Mouse (Mus musculus): ENCODE measurements at regions not wholly inside any gene's neighbourhood (a gene's known extent, or its start where the extent isn't known, plus 50 kb on each side); places are given as distances from the start of the nearest gene placed in this dataset.

- Histone ChIP-seq H3K4me2 (ENCODE audit: low read length) (no peak overlapping the region), H3K4me3 (replicated peaks; ENCODE audit: low read length) (no peak overlapping the region), H3K36me3 (ENCODE audit: control insufficient read depth, insufficient read depth) (no peaks in the 10 kb centered on the region), H3K9me3 (ENCODE audit: control insufficient read depth, low read length) (no peaks in the 10 kb centered on the region), H3K9ac (replicated peaks; ENCODE audit: low read depth, low read length) (no peak overlapping the region), H3K4me1 (replicated peaks; ENCODE audit: control insufficient read depth, insufficient read depth, low read length) (no peaks in the 10 kb centered on the region), H3K27ac (ENCODE audit: low read length) (no peak overlapping the region), H3K27me3 (replicated peaks; ENCODE audit: control insufficient read depth, insufficient read depth, low read length) (no peaks in the 10 kb centered on the region)
- ATAC-seq, result no peak
- WGBS, result 84% methylated on average over 2 of the region's 2 CpGs
Measured at GRCm38 (mm10) chr17:15882245-15882644, 51.4 kb upstream of the Rgmb start.
